Mouse (Mus musculus): ENCODE data around the gene Nckap5.

GRCm38 (mm10) chr1:126877495-126877894 lies 46.9 kb upstream of the Nckap5 start:
- TF ChIP-seq MYOG (IDR thresholded peaks at IDR 0.05; ENCODE audit: control insufficient read depth in 1 of 3, insufficient read depth in 1 of 3, insufficient read length in 2 of 3, low read depth in 2 of 3) (no peak), CEBPB (IDR thresholded peaks at IDR 0.05; ENCODE audit: insufficient read depth, poor library complexity, severe bottlenecking) (no peak), TCF3 (IDR thresholded peaks at IDR 0.05; ENCODE audit: insufficient read length, low read depth) (no peak), POLR2AphosphoS2 (IDR thresholded peaks at IDR 0.05; ENCODE audit: insufficient read length, low read depth) (no peak), USF1 (IDR thresholded peaks at IDR 0.05; ENCODE audit: low read depth) (no peak), POLR2A (IDR thresholded peaks at IDR 0.05; ENCODE audit: insufficient read length, low read depth) (no peak), E2F4 (IDR thresholded peaks at IDR 0.05; ENCODE audit: insufficient read depth) (no peak), MAX (IDR thresholded peaks at IDR 0.05; ENCODE audit: low read depth) (no peak), SRF (IDR thresholded peaks at IDR 0.05; ENCODE audit: control insufficient read depth, insufficient read length, low read depth) (no peak), MYOD1 (IDR thresholded peaks at IDR 0.05; ENCODE audit: control insufficient read depth in 1 of 3, insufficient read length in 2 of 3, low read depth in 2 of 3) (no peak), REST (IDR thresholded peaks at IDR 0.05; ENCODE audit: insufficient read depth, insufficient read length) (no peak), TCF12 (IDR thresholded peaks at IDR 0.05; ENCODE audit: insufficient read depth, poor library complexity, severe bottlenecking) (no peak)

Data from myocyte (in vitro differentiated cells).